Mouse (Mus musculus): Measurements from ENCODE around the gene Hoxa3.

The Hoxa3 gene

GRCm38 (mm10) chr6:52246403-52246803 lies 33.3 kb upstream of the Hoxa3 start:
- DNase-seq (ENCODE audit: low spot score): no peak

DNA sequence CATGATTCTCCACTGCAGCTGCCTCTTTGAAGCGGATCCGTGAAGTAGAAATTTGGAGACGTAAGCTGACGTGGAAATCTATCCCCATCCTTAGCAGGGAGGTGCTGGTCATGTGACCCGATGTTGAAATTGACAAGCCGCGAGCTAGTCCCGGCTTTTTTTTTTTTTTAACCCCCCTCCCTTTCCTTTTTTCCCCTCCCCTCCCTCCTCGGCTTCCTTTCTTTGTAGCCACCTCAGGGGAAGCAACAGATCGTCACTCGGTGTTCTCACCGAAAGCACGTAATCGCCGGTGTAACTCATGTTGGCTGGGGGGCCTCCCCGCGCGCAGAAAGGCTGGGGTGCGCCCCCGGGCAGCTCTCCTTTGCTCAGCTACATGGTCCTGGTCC lies 32.6 kb upstream of the Hoxa3 start, which contains the start of gene Hoxa11:
Gene Hoxa11, minus strand, starts transcription at position 54 of the 386 bp plus-strand sequence.
- peak; percentile 28 for DNase-seq (ENCODE audit: low spot score)

DNA sequence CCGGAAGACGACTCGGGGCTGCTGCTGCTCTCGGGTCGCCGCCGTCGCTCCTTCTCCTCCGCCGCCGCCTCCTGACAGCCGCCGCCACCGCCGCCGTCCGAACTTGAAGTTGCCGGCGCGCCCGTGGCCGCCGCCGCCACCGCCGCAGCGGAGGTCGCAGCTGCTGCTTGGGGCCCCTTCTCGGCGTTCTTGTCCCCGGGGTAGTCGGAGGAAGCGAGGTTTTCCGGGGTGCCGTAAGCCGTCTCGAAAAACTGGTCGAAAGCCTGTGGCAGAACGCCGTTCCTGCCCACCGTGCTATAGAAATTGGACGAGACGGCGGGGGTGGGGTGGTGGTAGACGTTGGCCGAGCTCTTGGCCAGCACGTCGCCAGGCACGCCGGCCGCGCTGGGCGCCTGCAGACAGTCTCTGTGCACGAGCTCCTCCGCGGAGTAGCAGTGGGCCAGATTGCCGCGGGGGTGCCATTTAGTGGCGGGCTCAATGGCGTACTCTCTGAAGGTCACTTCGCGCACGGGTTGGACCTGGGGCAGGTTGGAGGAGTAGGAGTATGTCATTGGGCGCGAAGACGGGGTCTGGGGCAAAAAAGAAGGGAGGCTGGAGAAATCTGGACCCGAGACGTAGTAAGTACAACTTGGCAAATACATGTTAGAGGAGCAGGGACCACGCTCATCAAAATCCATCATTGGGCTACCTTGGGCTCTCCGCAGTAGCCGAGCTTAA lies 32.1 kb upstream of the Hoxa3 start:
- peak; percentile 42 for DNase-seq (ENCODE audit: low spot score)

DNA sequence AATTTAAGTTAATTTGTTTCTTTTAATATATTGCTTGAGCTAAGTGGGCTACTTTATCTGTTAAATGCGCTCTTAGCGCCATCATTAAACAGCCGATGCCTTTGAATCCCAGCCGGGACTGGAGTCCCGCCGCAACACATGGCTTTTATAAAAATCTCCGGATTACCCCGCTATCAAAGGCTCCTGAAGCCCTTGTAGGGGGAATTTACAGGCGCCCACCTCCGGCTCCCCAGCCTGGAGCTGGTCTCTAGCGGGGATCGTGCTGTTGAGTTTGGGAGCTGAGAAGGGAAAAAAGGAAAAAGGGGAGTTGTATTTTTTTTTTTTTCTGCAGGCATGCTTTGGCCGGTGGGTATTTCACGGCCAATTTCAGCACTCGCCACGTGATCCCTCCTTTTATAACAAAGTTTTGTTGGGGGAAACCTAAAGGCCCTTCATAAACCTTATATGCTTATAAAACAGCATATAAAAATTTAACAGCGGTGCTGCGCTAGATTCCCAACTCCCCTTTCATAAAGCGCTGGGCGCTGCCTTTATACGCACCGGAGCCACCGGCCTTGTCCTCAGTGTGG lies 31.4 kb upstream of the Hoxa3 start:
- DNase-seq (ENCODE audit: low spot score): peak; percentile 28

DNA sequence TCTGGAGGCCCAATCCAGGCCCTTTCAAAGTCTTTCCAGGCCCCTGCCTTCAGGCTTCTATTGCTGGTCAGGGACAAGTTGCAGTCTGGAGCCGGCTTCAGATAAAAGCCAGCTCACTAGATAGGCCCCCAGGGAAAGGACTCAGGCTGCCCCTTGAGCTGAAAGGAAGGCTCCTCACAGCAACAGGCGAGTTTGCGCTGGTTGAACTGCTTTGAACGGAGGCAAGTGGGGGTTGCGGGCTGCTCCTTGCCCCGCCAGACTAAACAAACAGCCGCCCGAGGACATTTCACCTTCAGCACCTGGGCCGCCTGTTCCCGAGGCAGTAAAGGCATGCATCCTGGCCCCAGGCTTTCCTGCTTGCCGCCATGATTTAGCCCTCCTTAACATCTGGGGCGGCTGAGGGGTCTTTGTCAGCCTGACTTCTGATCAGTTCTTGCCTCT lies 30.6 kb upstream of the Hoxa3 start:
- DNase-seq (ENCODE audit: low spot score): peak; percentile 36

GRCm38 (mm10) chr6:52242801-52243332 lies 29.7 kb upstream of the Hoxa3 start:
- DNase-seq (ENCODE audit: low spot score): peak; percentile 42

DNA sequence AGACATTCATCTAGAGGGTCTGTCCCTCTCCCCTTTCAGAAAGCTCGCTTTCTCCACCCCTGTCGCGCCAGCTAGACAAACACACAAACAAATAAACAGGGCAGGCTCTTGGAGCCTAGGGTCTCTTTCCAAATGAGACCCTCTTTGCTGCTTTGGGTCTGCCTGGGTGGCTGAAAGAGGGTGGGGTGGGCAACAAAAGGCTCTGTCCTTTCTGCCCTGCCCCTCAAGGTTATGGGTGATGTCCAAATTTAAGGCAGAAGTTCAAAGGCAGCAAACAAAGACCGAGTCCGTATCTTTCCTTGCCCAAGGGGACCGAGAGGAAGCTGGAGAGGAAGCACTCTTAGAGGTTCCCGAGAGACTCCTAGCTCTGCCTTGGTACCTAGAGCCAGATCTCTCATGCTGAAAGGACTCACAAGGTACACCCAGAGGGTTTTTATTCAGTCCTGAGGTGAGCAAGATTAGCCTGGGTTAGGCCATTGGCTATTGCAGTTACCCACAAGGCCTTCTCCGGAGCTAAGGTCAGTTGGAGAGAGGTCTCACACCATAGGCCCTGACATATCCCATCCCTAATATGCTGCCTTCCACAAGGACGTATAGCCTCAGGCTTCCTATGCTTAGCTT lies 28.0 kb upstream of the Hoxa3 start:
- no peak for DNase-seq (ENCODE audit: low spot score)

DNA sequence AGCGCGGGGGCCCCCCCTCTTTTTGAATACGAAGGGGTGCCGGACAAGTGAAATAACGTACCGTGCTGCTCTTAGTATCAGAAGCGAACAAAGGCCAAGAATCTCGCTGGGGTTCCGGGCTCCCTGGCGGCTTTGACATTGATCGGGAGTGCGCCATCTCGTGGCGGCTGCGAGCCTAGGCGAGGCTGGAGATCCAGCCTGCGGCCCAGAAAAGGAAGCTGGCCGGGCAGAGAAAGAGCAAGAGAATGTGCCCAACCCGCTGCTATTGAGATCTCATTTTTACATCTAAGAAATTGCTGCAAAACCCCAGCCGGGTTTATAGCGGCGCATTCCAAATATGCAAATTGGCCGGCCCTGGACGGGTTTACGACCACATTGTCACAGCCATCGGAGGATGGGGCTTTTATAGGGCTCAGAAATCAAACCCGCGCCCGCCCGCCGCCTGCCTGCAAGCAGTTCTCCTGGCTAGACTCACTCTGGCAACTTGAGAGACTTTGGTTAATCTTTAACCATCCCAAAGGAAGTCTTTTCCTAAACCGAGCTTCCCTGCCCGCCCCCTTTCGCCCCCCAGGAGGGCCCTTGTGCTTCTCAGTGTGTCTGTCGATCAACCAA lies 27.4 kb upstream of the Hoxa3 start, which contains the start of gene Hoxa10:
Gene Hoxa10, minus strand, starts transcription at position 466 of the 612 bp plus-strand sequence.
- DNase-seq (ENCODE audit: low spot score): peak; percentile 88

- peak; percentile 45 for DNase-seq (ENCODE audit: low spot score)
Observed at GRCm38 (mm10) chr6:52239625-52240388, 26.7 kb upstream of the Hoxa3 start.

GRCm38 (mm10) chr6:52238976-52239375 lies 25.8 kb upstream of the Hoxa3 start:
- peak; percentile 34 for DNase-seq (ENCODE audit: low spot score)

DNA sequence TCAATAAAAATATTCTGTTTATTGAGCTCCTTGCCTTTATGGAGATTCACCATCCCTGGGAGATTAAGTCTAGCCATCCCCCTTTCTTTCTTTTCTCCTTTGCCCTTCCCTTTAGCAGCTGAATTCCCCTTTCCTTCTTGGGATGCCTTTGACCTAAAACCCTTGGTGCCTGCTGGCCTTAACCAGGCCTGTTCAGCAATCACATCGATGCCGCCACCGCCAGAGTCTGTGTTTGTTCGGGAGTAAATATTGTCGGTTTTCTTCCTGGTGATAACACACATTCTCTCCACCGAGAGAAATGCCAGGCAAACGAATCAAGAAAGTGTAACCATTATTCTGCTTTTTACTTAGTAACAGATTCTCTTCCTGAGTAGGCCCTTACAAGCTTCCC lies 25.0 kb upstream of the Hoxa3 start:
- peak; percentile 32 for DNase-seq (ENCODE audit: low spot score)

DNA sequence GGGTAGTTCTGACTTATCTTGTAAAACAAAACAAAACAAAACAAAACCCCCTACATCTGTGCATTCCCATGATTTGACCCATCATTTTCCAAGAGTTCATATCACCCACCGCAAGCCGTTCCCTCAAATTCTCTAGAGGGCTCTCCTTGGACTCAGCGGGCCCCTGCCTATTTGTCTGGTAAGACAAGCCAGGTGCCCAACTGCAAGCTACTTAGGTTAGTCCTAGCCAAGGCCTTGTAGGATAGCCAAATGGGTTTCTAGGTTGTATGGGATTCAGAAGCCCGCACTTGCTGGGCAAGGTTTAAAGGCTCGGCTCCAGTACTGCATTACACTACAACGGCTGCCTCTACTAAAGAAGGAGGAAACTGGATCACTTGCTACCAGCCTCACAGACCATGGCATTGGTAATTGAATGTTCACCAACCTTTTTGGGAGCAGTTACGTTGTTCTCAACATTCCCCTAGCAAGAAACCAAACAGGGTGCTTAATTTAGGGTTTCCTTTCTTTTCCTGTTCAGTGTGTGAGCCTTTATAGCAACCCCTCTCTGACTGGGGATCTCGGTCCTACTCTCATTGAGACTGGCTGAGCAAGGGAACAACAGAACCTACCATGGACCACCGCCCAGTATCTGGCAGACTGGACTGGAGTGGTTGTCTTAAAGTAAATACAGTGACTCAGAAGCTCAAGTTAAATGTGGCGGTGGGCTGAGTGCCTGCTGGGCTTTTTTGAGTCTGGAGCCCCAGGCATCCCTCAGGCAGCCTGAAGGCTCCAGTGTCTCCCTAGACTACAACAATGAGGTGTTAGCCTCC lies 24.4 kb upstream of the Hoxa3 start:
- peak; percentile 34 for DNase-seq (ENCODE audit: low spot score)

DNA sequence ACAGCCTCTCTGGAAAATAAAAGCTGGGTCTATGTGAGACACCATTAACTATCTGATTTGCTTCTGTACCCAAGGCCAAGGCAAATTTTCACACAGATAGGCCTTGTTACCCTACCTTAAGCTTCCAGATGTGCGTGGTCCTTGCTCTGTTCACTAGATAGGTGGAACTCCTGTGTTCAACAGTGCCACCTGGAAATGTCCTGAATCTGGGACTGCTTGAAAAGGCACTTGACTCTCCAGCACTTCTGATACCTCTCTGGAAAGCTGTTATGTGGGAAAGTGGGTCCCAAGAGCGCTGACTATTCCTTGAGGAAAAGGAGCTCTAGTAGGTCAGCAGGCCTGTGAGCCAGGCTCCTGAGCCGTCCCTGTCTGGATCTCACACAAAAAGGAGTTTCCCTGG lies 23.7 kb upstream of the Hoxa3 start:
- peak; percentile 20 for DNase-seq (ENCODE audit: low spot score)

DNA sequence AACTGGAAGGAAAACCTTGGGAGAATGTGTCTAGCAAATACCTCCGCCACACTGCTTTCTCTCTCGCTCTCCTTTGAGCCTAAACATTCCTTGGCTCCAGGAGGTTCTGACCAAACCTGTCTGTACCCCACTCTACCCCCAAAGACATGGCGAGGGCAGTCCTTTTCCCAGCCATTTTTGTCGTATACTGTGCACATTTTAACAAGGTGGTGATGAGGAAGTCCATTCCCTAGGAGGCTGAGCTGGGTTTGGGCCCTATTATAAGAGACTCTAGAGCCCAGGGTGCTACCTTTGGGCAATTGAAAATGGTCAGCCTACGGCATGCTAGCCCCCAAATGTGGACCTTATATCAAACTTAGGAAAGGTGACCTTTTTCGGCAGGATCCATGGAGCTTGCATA lies 22.7 kb upstream of the Hoxa3 start:
- DNase-seq (ENCODE audit: low spot score): peak; percentile 31

DNA sequence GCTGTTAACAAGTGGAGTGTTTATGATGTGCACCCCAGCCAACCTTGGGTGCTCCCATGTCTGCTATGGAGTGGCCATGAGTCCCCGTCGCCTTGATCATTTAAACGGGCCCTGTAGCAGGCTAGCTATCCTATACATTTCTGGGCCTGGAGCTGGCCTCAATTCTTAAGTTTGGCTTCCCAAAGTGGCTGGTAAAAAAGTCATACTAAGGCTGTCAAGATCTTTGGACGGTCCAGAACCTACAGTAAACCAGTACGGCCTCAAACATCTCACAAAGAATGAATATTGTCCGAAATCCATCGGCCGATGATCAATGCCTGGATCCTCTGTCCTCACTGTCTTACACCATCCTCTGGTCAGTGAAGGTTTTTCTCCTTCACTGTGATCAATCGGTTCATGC lies 22.1 kb upstream of the Hoxa3 start:
- DNase-seq (ENCODE audit: low spot score): peak; percentile 36

GRCm38 (mm10) chr6:52234428-52235140 lies 21.4 kb upstream of the Hoxa3 start:
- DNase-seq (ENCODE audit: low spot score): peak; percentile 41

DNA sequence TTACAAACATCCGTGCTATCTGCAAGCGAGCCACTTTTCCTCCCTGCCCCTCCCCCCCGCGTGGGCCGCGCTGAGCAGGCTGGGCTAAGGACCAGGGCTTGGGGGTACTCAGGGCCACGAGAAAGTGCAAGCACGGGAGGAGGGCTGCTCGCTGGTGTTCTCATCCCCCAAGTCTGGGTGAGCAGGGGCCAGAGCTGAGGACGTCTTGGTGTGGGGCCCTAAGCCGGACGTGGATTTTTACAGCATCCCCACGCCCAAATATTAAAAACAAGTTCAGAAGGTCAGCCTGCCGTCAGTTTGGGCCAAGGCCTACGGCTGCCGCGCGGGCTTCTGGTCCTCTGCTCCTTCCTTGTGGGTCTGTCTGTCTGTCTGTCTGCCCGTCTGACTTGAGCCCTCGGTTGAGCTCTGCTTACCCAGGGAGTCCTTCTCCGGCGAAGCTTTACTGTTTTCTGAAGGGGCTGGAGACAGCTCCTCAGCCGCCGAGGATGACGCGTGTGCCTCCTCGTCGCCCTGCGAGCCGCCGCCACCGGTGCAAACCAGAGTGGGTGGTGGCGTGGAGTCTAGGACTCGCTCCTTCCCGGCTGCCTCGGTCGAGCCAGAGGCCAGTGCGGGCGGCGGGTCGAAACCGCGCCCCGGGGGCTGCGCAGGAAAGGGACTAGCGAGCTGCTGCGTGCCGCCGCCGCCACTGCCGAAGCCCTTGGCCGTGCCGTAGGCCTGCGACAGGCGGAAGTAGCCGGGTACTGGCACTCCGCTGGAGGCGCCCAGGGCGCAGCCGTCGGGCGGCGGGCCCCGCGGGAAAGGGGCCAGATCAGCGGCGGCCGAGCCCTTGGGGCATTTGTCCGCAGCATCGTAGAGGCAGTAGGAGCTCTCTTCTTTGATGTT lies 20.7 kb upstream of the Hoxa3 start:
- peak; percentile 58 for DNase-seq (ENCODE audit: low spot score)

DNA sequence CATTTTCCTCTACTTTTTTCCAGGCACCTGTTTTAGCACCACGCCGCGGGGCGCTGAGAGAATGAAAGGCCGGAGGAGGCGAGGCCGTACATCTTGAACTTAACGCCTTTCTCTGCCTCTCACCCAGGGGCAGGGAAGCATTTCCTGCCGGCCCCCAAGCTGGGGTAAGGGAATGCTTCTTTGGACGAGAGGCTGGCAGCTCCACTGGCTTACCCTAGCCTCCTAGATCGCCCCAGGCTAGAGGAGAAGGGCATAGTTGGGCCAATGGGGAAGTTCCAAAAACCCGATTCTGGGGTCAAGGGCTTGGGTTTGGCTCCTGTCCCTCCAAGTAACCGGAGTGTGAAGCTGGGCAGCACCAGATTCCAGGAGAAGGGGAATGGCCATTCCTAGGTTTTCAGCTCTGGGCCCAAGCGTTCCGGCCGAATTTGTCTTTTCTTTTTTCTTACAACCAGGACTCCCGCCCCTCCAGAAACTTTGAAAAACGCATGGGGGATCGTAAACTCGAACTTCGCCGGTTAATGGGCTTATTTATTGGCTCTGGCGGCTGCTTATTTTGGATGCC lies 19.9 kb upstream of the Hoxa3 start:
- peak; percentile 41 for DNase-seq (ENCODE audit: low spot score)

GRCm38 (mm10) chr6:52232568-52232965 lies 19.4 kb upstream of the Hoxa3 start:
- peak; percentile 43 for DNase-seq (ENCODE audit: low spot score)
